Mouse (Mus musculus) embryo, embryonic 10.5 days (tissue): ENCODE data around the gene Tasp1.
"Not testable (repeated sequence)": the region's sequence is repeated elsewhere in the genome, so short reads cannot be mapped to it uniquely, and the experiment has no call there.

Experiments
- DNase-seq: peaks from one replicate; pipeline ENCODE4 v3.0.0-alpha.2; 2015; ENCODE audit warnings: low spot score

Gene Tasp1

GRCm38 (mm10) chr2:140066353-140067314, at the start of gene Tasp1:
Gene Tasp1 (minus strand): TSS chr2:140066805.
- DNase-seq = peak; percentile 97

GRCm38 (mm10) chr2:140113851-140114250, 47.2 kb upstream of the Tasp1 start:
- no peak for DNase-seq

DNA sequence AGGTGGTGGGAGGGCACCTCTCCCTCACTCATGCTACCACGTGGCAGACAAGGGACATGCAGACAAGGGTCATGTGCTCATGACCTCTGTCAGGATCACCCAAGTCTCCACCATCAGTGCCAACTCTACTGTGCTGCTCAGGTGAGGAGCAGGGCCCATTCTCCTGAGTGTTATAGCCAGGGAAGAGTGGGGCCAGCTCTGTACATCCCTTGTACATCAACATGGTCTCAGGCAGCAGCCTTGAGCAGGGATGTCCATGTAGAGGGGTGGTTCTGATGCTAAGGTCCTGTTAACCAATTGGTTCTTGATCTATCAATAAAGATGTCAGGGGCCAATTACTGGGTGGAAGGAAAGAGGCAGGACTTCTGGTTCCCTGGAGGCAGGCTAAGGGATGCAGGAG, 42.3 kb upstream of the Tasp1 start:
- DNase-seq = no peak

DNA sequence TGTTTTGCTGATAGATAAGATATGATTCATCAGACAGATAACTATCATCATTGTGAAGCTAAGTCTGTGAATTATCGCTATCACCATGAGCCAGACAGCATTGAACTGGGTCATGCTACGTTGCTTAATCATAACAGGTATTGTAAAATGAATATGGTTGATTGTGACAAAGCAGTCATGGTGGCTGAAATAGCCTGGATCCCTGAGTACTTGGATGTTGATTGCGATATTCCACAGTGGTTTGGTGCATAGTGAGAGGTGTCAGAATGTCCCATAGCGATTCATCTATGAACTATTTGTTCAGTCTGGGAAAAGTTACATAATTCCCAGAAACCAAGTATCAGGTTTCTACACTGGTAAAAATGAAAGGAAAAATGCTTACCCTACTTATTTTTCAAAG, 41.0 kb upstream of the Tasp1 start:
- no peak for DNase-seq

- DNase-seq = no peak
Measured at GRCm38 (mm10) chr2:140104951-140105350, 38.3 kb upstream of the Tasp1 start.

GRCm38 (mm10) chr2:140100551-140101474, 34.2 kb upstream of the Tasp1 start:
- DNase-seq = no peak

DNA sequence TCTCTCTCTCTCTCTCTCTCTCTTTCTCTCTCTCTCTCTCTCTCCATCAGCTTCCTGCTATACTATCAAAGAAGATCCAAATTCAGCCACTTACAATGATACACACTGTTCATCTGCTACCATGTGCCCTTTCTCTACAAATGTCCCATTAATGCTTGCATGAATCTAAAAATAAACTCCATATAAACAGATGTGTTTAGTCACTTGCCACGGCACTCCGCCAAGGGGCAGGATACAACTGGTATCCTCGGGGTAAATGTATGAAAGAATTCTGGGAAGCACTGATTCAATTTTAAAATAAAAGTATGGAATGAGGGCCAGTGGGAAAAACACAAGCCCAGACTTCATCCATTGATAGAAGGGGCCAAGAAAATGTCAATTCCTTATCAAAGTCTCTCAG, 33.4 kb upstream of the Tasp1 start:
- no peak for DNase-seq

GRCm38 (mm10) chr2:140097131-140097591, 30.6 kb upstream of the Tasp1 start:
- DNase-seq = no peak

- no peak for DNase-seq
Measured at GRCm38 (mm10) chr2:140096034-140096433, 29.4 kb upstream of the Tasp1 start.

DNA sequence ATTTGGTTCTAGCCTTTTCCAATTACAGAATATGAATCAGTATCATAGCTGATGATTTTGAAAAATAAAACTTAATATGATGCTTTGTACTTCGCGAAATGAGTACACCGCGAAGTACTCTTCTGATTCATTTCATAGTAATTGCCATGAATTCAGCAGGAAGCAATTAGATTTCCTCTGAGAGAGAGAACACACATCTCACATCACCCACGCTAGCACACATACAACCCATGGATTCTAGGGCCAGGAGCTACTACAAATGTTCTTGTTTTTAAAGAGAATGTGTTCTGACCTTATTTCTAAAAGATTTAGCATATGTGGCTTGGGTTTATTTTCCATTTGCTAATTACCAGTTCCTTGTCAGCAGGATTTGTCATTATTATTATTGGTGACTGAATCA, 26.8 kb upstream of the Tasp1 start:
- no peak for DNase-seq

- DNase-seq = no peak
Measured at GRCm38 (mm10) chr2:140084245-140084644, 17.6 kb upstream of the Tasp1 start.

- no peak for DNase-seq
Measured at GRCm38 (mm10) chr2:140080747-140081577, 14.4 kb upstream of the Tasp1 start.

DNA sequence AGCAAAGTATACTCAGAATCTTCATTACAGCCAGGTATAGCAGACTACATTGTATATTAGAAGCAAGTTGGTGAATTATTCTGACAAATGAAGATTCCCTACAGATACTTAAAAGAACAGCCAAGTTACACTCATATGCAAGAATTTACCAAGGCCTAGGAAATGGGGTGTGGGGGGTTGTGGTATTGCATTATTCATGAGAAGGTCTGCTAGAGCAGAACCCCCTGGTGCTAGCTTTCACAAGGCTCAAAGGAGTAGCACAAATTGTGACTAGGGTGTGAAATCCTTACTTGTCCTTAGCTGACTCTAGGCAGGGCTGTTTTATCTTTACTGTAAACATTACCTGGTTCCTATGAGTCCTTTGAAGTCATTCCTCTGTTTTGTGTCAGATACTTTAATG, 12.7 kb upstream of the Tasp1 start:
- DNase-seq = not testable (repeated sequence)

DNA sequence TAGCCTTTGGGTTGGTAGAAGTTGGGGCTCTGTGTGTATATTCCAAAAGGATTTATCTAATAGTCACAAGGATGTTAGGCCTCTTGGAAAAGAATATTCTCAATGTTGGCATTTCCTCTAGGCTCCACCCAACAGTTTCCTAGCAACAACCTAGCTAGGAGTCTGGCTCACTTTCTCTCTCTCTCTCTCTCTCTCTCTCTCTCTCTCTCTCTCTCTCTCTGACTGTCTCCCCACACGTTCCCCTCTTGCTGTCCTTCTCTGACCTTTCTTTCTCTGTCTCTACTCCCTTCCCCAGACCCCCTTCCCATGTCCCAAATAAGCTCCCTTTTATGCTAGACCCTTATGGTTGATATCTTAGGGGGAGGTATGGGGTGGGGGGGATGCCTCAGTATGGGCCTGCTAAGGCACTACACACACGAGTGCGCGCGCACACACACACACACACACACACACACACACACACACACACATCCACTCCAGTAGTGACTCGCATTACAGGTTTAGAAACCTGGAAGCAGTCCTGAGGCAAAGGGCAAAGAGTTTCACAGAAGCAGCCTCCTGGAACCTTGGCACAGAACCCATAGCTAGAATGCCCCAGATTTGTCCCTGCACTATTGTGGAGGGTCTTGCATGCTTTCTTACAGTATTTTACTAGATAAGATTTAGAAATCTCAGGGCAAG, 12.1 kb upstream of the Tasp1 start:
- DNase-seq = no peak

DNA sequence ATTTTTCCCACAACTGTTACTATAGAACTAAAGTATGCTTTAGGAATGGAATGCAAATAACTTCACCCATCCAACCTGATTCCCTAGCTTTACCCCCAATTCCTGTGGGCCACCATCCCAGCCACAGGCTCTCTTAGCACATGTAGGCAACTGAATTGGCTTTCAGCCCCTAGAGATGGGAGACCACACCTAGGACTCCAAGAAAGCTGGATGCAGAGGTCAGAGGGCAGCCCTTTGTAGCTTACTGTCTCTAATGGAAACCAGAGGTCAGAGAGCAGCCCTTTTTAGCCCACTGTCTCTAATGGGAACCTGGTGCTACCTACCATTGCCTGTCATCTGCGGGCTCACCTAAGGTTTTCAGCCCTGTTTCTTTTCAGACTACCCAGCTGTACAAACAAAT, 10.9 kb upstream of the Tasp1 start:
- DNase-seq = peak; percentile 39

- DNase-seq = no peak
Measured at GRCm38 (mm10) chr2:140075150-140075549, 8.5 kb upstream of the Tasp1 start.

DNA sequence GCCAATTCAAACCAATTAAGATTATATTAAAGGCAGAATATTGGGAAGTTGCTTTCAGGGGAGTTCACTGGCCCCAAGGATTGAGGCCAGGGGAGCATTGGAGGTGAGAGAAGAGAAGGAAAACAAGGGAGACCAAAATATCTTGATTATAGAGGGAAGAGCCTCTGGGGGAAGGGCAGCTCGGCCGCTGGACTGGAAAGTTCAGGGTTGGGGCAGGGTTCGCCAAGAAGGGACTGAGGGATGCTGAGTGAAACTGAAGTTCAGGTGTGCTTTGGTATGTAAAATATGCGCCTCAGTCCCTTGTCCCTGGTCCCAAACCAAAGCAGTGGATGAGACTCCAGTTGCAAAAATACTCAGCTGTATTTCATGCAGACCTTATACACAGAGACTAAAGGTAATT, 911 bp upstream of the Tasp1 start:
- no peak for DNase-seq

- peak; percentile 37 for DNase-seq
Measured at GRCm38 (mm10) chr2:140065676-140066075, 929 bp downstream of the Tasp1 start.

DNA sequence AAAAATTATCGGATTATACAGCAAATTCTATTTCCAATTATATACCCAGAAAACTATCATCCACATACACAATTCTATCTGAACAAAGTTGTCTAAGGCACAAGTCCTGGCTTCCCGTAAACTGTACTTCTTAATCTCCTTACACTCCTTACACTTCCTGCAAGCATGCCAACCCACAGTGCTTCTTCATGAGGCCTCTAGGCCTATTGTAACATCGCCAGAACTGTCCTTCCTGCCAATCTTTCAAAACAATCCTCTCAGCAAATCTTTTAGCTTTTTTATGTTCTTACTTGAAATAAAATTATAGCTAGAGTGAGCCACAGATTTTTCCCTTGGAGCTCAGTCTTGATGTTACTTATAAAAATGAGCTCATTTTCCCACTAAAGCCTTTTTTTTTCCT, 5.1 kb downstream of the Tasp1 start:
- no peak for DNase-seq

- no peak for DNase-seq
Measured at GRCm38 (mm10) chr2:140060092-140060867, 6.3 kb downstream of the Tasp1 start.
